Mouse (Mus musculus): Measurements from ENCODE around the gene Apba2. TPM values are rescaled to one million over a fixed set of nuclear protein-coding genes. Genes with fewer than 3 reads are reported as not detected.

Gene Apba2
- polyA plus RNA-seq, 1 experiment from 2014 or later, result 10.8 TPM

- peaks cover 9% of the 10 kb centered on the region for H3K27me3 ChIP-seq
- no peaks in the 10 kb centered on the region for H3K36me3 ChIP-seq
- H3K4me2 ChIP-seq, result no peak overlapping the region
- ATAC-seq (ENCODE audit: insufficient number of reproducible peaks, insufficient read depth, low FRiP score, low TSS enrichment, low read depth), result no peak
- H3K9ac ChIP-seq, result no peak overlapping the region
- H3K4me3 ChIP-seq, result no peak overlapping the region
- WGBS, result 74% methylated on average over 7 of the region's 7 CpGs
- no peaks in the 10 kb centered on the region for H3K9me3 ChIP-seq
- H3K4me1 ChIP-seq, result no peaks in the 10 kb centered on the region
- no peak overlapping the region for H3K27ac ChIP-seq
Observed at GRCm38 (mm10) chr7:64508826-64509225, 7.3 kb downstream of the Apba2 start.

DNA sequence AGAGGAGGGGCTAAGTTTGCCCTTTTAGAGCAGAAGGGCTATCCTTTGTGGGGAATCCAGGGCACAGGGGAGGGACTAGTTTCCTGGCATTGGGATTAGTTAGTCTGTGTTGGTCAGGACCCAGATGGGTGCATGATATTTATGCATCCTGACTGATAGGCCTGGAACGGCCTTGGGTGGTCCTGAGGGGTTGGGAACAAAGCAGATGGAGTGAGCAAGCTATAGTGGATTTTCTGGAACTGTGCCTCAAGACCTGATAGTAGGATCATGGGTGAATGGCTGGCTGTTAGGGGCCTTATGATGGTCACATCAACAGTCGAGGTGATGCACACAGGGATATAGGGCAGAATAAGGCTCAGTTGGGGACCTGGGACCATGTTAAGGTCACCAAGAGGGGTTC lies 8.4 kb downstream of the Apba2 start:
- H3K9me3 ChIP-seq, result no peaks in the 10 kb centered on the region
- H3K27ac ChIP-seq, result no peak overlapping the region
- WGBS, result 83% methylated on average over 2 of the region's 2 CpGs
- H3K9ac ChIP-seq, result no peak overlapping the region
- no peaks in the 10 kb centered on the region for H3K36me3 ChIP-seq
- H3K4me3 ChIP-seq, result no peak overlapping the region
- H3K27me3 ChIP-seq, result peaks cover 1% of the 10 kb centered on the region
- H3K4me2 ChIP-seq, result no peak overlapping the region
- no peak for ATAC-seq (ENCODE audit: insufficient number of reproducible peaks, insufficient read depth, low FRiP score, low TSS enrichment, low read depth)
- H3K4me1 ChIP-seq, result no peaks in the 10 kb centered on the region

DNA sequence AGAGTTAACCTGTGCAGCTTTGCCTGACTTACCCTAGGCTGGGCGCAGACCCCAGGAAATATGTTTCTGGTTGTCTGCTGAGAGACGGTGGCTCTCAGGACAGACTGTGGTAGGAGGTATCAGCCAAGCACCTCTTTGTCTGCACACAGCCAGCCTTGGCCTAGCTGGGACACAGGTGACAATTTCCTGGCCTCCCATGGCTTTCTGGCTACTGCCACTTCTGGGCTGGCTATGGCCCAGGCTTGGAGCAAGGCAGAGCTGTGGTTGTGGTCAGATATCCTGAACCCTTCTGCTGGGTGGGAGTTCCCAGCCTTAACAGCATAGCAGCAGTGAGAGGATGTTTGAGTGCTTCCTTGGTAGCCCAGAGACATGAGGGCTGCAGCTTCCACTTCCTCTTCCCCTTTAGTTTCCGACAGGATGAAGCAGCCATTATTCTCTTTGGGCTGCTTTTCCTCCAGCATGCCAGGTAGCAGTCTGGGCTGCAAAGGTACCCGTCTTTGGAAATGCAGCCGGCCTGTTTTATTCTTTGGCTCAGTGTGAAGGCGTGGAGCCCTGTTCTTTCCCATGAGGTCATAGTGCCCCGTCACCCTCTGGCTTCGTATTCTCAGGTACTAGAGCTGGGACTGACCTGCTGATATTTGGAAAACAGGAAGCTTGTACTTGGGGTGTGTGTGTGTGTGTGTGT lies 9.2 kb downstream of the Apba2 start:
- Histone ChIP-seq H3K27me3 (no peaks in the 10 kb centered on the region), H3K4me2 (no peak overlapping the region), H3K4me3 (no peak overlapping the region), H3K9ac (no peak overlapping the region), H3K4me1 (no peaks in the 10 kb centered on the region), H3K36me3 (no peaks in the 10 kb centered on the region), H3K9me3 (no peaks in the 10 kb centered on the region), H3K27ac (no peak overlapping the region)
- no peak for ATAC-seq (ENCODE audit: insufficient number of reproducible peaks, insufficient read depth, low FRiP score, low TSS enrichment, low read depth)
- WGBS, result 81% methylated on average over 8 of the region's 8 CpGs

DNA sequence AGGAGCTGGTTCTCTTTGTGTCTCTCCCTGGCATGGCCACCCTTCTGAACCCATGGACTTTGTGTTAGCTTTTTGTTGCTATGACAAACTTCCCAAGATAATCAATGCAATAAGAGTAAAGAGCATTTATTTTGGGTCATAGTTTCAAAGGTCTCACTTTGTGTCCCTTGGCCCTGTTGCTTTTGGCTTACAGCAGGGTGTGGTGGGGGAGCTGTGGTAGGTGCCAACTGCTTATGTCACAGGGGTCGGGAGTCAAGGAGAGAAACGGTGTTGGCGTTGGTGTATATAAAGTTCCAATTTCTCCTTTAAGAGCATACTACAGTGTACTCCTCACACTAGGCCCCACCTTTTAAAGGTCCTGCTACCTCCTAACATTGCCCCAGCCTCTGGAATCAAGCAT lies 12.1 kb downstream of the Apba2 start:
- Histone ChIP-seq H3K4me1 (no peaks in the 10 kb centered on the region), H3K9ac (no peak overlapping the region), H3K9me3 (no peaks in the 10 kb centered on the region), H3K4me3 (no peak overlapping the region), H3K27ac (no peak overlapping the region), H3K36me3 (no peaks in the 10 kb centered on the region), H3K27me3 (no peaks in the 10 kb centered on the region), H3K4me2 (no peak overlapping the region)
- 89% methylated on average over 3 of the region's 3 CpGs for WGBS
- ATAC-seq (ENCODE audit: insufficient number of reproducible peaks, insufficient read depth, low FRiP score, low TSS enrichment, low read depth), result no peak

- no peaks in the 10 kb centered on the region for H3K36me3 ChIP-seq
Observed at GRCm38 (mm10) chr7:64515280-64515679, 13.8 kb downstream of the Apba2 start.

DNA sequence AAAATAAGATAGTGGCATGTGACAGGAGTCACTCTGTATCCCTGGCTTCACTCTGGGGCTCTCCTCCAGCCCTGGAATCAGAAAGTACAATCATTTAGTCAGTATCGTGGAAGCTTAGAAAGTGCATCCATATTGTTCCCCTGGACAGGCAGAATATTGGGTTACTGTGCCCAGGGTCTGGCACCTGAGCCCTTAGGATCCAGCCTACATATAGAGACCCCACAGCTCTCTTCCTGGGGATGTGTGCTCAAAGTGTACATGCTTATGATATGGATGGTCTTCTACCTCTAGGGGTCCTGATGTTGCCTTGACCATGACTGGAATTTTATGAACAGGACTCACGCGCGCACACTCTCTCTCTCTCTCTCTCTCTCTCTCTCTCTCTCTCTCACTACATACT lies 14.4 kb downstream of the Apba2 start:
- Histone ChIP-seq H3K9ac (no peak overlapping the region), H3K9me3 (no peaks in the 10 kb centered on the region), H3K27ac (no peak overlapping the region), H3K36me3 (no peaks in the 10 kb centered on the region), H3K4me3 (no peak overlapping the region), H3K4me1 (no peaks in the 10 kb centered on the region), H3K4me2 (no peak overlapping the region), H3K27me3 (no peaks in the 10 kb centered on the region)
- ATAC-seq (ENCODE audit: insufficient number of reproducible peaks, insufficient read depth, low FRiP score, low TSS enrichment, low read depth), result no peak
- 91% methylated on average over 4 of the region's 4 CpGs for WGBS

More at GRCm38 (mm10) chr7:64515280-64515679, 13.8 kb downstream of the Apba2 start:
- H3K4me1 ChIP-seq, result no peaks in the 10 kb centered on the region
- no peak overlapping the region for H3K4me3 ChIP-seq
- H3K9ac ChIP-seq, result no peak overlapping the region
- ATAC-seq (ENCODE audit: insufficient number of reproducible peaks, insufficient read depth, low FRiP score, low TSS enrichment, low read depth), result no peak
- no peak overlapping the region for H3K4me2 ChIP-seq
- no peaks in the 10 kb centered on the region for H3K27me3 ChIP-seq
- no peak overlapping the region for H3K27ac ChIP-seq
- 66% methylated on average over 3 of the region's 3 CpGs for WGBS
- H3K9me3 ChIP-seq, result no peaks in the 10 kb centered on the region

- WGBS, result 86% methylated on average over 4 of the region's 4 CpGs
- no peak overlapping the region for H3K9ac ChIP-seq
- no peaks in the 10 kb centered on the region for H3K36me3 ChIP-seq
- no peaks in the 10 kb centered on the region for H3K9me3 ChIP-seq
- ATAC-seq (ENCODE audit: insufficient number of reproducible peaks, insufficient read depth, low FRiP score, low TSS enrichment, low read depth), result no peak
- no peaks in the 10 kb centered on the region for H3K27me3 ChIP-seq
- H3K27ac ChIP-seq, result no peak overlapping the region
- H3K4me1 ChIP-seq, result no peaks in the 10 kb centered on the region
- H3K4me2 ChIP-seq, result no peak overlapping the region
- no peak overlapping the region for H3K4me3 ChIP-seq
Observed at GRCm38 (mm10) chr7:64519091-64519490, 17.6 kb downstream of the Apba2 start.

- 56% methylated on average over 5 of the region's 5 CpGs for WGBS
- no peak overlapping the region for H3K4me3 ChIP-seq
- H3K27me3 ChIP-seq, result no peaks in the 10 kb centered on the region
- H3K9ac ChIP-seq, result no peak overlapping the region
- H3K4me2 ChIP-seq, result no peak overlapping the region
- no peaks in the 10 kb centered on the region for H3K9me3 ChIP-seq
- no peaks in the 10 kb centered on the region for H3K4me1 ChIP-seq
- no peak for ATAC-seq (ENCODE audit: insufficient number of reproducible peaks, insufficient read depth, low FRiP score, low TSS enrichment, low read depth)
- H3K27ac ChIP-seq, result no peak overlapping the region
- H3K36me3 ChIP-seq, result no peaks in the 10 kb centered on the region
Observed at GRCm38 (mm10) chr7:64519521-64519920, 18.0 kb downstream of the Apba2 start.

DNA sequence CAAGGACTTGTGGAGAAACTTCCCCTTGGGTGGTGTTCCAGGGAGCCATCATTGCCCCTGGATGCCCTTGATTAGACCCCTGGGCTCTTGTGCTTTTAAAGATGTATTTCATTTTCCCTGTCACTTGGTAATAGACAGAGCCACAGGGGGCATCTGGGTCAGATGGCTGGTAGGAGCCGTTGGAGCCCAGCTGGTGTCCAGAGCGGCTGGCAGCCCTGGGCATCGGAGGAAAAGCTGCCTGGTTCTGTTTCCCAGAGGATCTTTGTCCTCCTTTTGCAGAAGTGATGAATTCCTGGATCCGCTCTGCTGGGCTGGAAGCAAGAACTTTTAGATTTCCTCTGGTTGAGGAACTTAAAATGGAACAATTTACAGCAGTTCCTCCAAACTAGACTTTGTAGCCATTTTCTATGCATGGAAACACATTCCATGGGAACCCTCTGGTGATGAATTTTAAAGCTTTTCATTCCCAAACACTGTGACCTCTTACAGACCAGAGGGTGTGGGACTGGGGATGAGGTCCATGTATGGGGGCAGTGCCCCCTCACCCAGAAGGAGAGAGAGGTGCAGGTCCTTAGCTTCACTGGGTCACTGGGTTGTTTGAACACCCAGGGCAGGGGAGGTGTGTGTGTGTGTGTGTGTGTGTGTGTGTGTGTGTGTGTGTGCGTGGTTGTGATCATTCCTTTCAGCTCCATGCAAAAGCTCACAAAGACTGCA lies 20.3 kb downstream of the Apba2 start:
- H3K9ac ChIP-seq, result no peak overlapping the region
- H3K4me3 ChIP-seq, result no peak overlapping the region
- 77% methylated on average over 5 of the region's 5 CpGs for WGBS
- no peaks in the 10 kb centered on the region for H3K36me3 ChIP-seq
- no peaks in the 10 kb centered on the region for H3K9me3 ChIP-seq
- no peaks in the 10 kb centered on the region for H3K4me1 ChIP-seq
- H3K4me2 ChIP-seq, result no peak overlapping the region
- H3K27ac ChIP-seq, result no peak overlapping the region
- H3K27me3 ChIP-seq, result no peaks in the 10 kb centered on the region
- ATAC-seq (ENCODE audit: insufficient number of reproducible peaks, insufficient read depth, low FRiP score, low TSS enrichment, low read depth), result no peak

- H3K4me3 ChIP-seq, result no peak overlapping the region
- H3K9me3 ChIP-seq, result no peaks in the 10 kb centered on the region
- no peaks in the 10 kb centered on the region for H3K4me1 ChIP-seq
- no peaks in the 10 kb centered on the region for H3K27me3 ChIP-seq
- ATAC-seq (ENCODE audit: insufficient number of reproducible peaks, insufficient read depth, low FRiP score, low TSS enrichment, low read depth), result no peak
- H3K27ac ChIP-seq, result no peak overlapping the region
- no peaks in the 10 kb centered on the region for H3K36me3 ChIP-seq
- no peak overlapping the region for H3K4me2 ChIP-seq
- H3K9ac ChIP-seq, result no peak overlapping the region
- WGBS, result 61% methylated on average over 1 of the region's 1 CpGs
Observed at GRCm38 (mm10) chr7:64522409-64522730, 20.9 kb downstream of the Apba2 start.

GRCm38 (mm10) chr7:64531297-64531696 lies 29.8 kb downstream of the Apba2 start:
- Histone ChIP-seq H3K27me3 (no peaks in the 10 kb centered on the region), H3K27ac (no peak overlapping the region), H3K9ac (no peak overlapping the region), H3K4me2 (no peak overlapping the region), H3K36me3 (no peaks in the 10 kb centered on the region), H3K4me1 (no peaks in the 10 kb centered on the region), H3K4me3 (no peak overlapping the region), H3K9me3 (no peaks in the 10 kb centered on the region)
- ATAC-seq (ENCODE audit: insufficient number of reproducible peaks, insufficient read depth, low FRiP score, low TSS enrichment, low read depth), result no peak
- WGBS, result 93% methylated on average over 1 of the region's 1 CpGs

GRCm38 (mm10) chr7:64533374-64533773 lies 31.9 kb downstream of the Apba2 start:
- H3K9ac ChIP-seq, result no peak overlapping the region
- no peak overlapping the region for H3K27ac ChIP-seq
- no peaks in the 10 kb centered on the region for H3K27me3 ChIP-seq
- WGBS, result 71% methylated on average over 6 of the region's 6 CpGs
- no peaks in the 10 kb centered on the region for H3K36me3 ChIP-seq
- no peak overlapping the region for H3K4me2 ChIP-seq
- no peak for ATAC-seq (ENCODE audit: insufficient number of reproducible peaks, insufficient read depth, low FRiP score, low TSS enrichment, low read depth)
- H3K9me3 ChIP-seq, result no peaks in the 10 kb centered on the region
- no peaks in the 10 kb centered on the region for H3K4me1 ChIP-seq
- no peak overlapping the region for H3K4me3 ChIP-seq
